Mouse (Mus musculus) inflammation-experienced regulatory T-cells, adult 16 weeks (primary cell): Measurements from ENCODE around the gene Gm8914. TPM values are rescaled to one million over a fixed set of nuclear protein-coding genes. Genes with fewer than 3 reads are reported as not detected.

Experiments
- polyA plus RNA-seq: library from polyadenylated mRNA; unstranded; fragments of 100-300 nt; shearing (Covaris generic); gene quantifications from one replicate; pipeline ENCODE4 v1.2.1, GENCODE M21; 2017

Gene Gm8914
- not detected for polyA plus RNA-seq

GRCm38 (mm10) chrX:91479826-91480225 is at the start of gene Gm8914:
Gene Gm8914, plus strand, starts transcription at chrX:91480126.

Other genes with a start within 250 kb of the Gm8914 start
- gene Mageb2, start 148.4 kb upstream of the Gm8914 start, polyA plus RNA-seq, result not detected
- gene Gm5072, start 87.6 kb upstream of the Gm8914 start, polyA plus RNA-seq, result not detected
- gene 1700084M14Rik, start 95.8 kb downstream of the Gm8914 start, polyA plus RNA-seq, result not detected
- gene Gm14781, start 152.1 kb downstream of the Gm8914 start, polyA plus RNA-seq, result not detected